Mouse (Mus musculus) stomach, postnatal 0 days (tissue): ENCODE measurements around the gene Gm45716.

ENCODE experiments used
- CTCF ChIP-seq: IDR thresholded peaks from 2 replicates; pipeline ENCODE4 v1.5.1; 2016; ENCODE audit warnings: antibody characterized with exemption, low read depth, mild to moderate bottlenecking, moderate library complexity
- EP300 ChIP-seq: optimal IDR thresholded peaks from 2 replicates; pipeline ENCODE3; 2016; ENCODE audit warnings: antibody characterized with exemption

DNA sequence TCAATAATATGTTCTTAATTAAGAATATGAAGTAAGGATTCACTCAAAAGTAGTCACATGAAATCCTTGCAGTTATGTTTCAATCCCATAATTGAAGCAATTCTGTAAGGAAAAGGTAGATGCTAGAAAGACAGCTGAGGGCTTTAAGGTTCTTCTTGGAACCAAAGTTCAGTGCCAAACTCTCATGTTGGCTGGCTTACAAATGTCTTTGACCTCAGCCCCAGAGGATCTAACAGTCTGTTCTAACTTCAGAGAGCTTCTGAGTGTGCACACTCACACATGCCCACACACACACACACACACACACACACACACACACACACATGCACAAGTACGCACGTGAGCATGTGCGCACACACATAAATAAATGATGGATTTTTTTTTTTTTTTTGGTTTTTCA is 2.7 kb downstream of the Gm45716 start:
- no peak for TF ChIP-seq CTCF
- no peak for TF ChIP-seq EP300
